Mouse (Mus musculus): ENCODE results near the gene Mafk.

DNA sequence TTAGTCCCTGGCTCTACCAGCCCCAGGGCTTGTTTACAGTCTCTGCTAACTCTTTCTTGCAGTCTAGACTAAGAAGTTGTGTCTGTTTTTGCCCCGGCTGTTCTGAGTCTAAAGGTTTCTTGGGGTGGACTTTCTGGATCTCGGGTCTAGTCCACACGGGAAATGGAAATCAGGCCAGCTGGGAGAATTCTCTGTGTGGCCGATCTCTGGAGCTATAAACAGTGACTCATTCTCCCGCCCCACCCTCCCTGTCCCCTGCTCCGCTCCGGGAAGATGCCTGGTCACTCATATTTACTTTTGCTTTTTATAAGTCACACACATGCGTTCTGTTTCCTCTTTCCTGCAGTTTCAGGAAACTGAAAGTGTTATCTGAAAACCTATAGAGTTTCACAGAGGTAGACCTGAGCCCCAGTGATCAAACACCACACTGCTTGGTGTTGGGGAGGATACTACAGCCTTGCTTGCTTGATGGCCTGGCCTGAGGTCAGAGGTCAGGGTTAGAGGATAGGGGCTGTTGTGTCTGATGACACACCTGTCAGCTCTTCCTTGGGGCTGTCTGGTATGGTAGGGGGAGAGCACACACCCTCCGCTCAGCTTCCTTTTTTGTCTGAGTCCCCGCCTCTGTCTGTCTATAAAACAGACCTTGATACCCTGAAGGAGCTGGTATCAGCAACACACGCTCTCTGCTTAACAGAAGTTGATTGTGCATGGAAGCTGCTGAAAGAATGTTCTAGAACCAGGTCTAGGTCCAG is 2.2 kb downstream of the Mafk start:
- TF ChIP-seq CTCF (IDR thresholded peaks at IDR 0.05; ENCODE audit: low read depth, low read length) (no peak), POLR2A (IDR thresholded peaks at IDR 0.05; ENCODE audit: extremely low read depth, insufficient read depth, low read length) (no peak)

Data from liver, adult 2 months (tissue).